Mouse (Mus musculus): Measurements from ENCODE around the gene Mybph. TPM values are rescaled to one million over a fixed set of nuclear protein-coding genes. Genes with fewer than 3 reads are reported as not detected.

Mybph gene
- polyA plus RNA-seq, 1 experiment from 2014 or later = 0.17 TPM

DNA sequence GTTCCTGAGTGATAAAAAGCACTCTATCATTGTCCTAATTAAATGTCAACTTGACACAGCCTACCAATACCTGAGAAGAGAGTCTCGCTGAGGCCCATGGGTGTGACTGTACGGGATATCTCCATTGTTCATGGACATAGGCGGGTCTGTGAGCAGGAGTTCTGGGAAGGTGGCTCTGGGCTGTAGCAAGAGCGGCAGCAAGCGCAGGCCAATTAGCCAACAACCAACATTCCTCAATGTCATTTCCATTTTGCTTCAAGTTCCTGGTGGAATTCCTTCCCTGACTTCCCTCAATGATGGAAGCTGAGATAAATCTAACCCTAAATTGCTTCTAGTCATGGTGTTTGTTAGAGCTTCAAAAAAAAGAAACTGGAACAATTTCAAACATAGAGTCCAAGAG, 15.3 kb upstream of the Mybph start:
- Histone ChIP-seq H3K4me2 (ENCODE audit: low read depth, low read length) (no peak overlapping the region), H3K9me3 (ENCODE audit: control insufficient read depth, low read length) (no peaks in the 10 kb centered on the region), H3K27me3 (replicated peaks; ENCODE audit: control insufficient read depth, insufficient read depth, low read length) (no peaks in the 10 kb centered on the region), H3K4me1 (ENCODE audit: control insufficient read depth, insufficient read depth, low read length) (no peaks in the 10 kb centered on the region), H3K4me3 (ENCODE audit: low read length) (no peak overlapping the region), H3K9ac (ENCODE audit: low read depth, low read length) (no peak overlapping the region), H3K36me3 (ENCODE audit: control insufficient read depth, insufficient read depth, low read length) (no peaks in the 10 kb centered on the region), H3K27ac (ENCODE audit: low read length) (no peak overlapping the region)
- ATAC-seq = no peak
- WGBS = 82% methylated on average over 5 of the region's 5 CpGs

DNA sequence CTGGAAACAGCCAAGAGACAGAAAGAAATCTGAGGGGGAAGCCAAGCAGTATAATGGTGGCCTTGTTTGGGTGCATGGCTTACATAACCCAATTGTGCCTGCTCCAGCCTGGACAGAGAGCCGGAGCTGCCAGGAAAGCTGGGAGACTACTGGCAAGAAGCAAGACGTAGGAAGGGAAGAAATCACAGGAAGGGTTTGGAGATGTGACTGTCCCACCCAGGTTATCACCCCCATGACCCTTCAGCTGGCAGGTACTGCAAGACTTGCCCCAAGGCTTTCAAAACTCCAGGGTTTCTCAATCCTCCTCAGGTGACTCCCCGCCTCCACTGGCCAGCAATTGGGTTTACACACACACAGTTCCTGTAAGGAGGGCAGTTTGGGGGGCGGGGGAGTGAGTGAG, 11.2 kb upstream of the Mybph start, which contains the start of gene Chil1:
TSS of gene Chil1 (plus strand) at position 152 of the 400 bp plus-strand sequence.
- 54% methylated on average over 4 of the region's 4 CpGs for WGBS
- H3K9ac ChIP-seq (ENCODE audit: low read depth, low read length) = no peak within 1 kb of the TSS

GRCm38 (mm10) chr1:134184089-134184488, 9.2 kb upstream of the Mybph start:
- H3K27ac ChIP-seq (ENCODE audit: low read length) = no peak overlapping the region
- no peaks in the 10 kb centered on the region for H3K36me3 ChIP-seq (ENCODE audit: control insufficient read depth, insufficient read depth, low read length)
- 86% methylated on average over 4 of the region's 4 CpGs for whole genome bisulfite sequencing
- no peaks in the 10 kb centered on the region for H3K4me1 ChIP-seq (ENCODE audit: control insufficient read depth, insufficient read depth, low read length)
- H3K9me3 ChIP-seq (ENCODE audit: control insufficient read depth, low read length) = no peaks in the 10 kb centered on the region
- ATAC-seq = no peak
- H3K4me3 ChIP-seq (ENCODE audit: low read length) = no peak overlapping the region
- H3K9ac ChIP-seq (ENCODE audit: low read depth, low read length) = no peak overlapping the region
- no peaks in the 10 kb centered on the region for H3K27me3 ChIP-seq (replicated peaks; ENCODE audit: control insufficient read depth, insufficient read depth, low read length)
- no peak overlapping the region for H3K4me2 ChIP-seq (ENCODE audit: low read depth, low read length)

More for the DNA sequence above, 11.2 kb upstream of the Mybph start, which contains the start of gene Chil1:
- ATAC-seq = no peak
- H3K27ac ChIP-seq (ENCODE audit: low read length) = no peak within 1 kb of the TSS
- H3K27me3 ChIP-seq (replicated peaks; ENCODE audit: control insufficient read depth, insufficient read depth, low read length) = no peaks in the 10 kb centered on the region
- no peak within 1 kb of the TSS for H3K4me2 ChIP-seq (ENCODE audit: low read depth, low read length)
- no peak within 1 kb of the TSS for H3K4me3 ChIP-seq (ENCODE audit: low read length)
- H3K36me3 ChIP-seq (ENCODE audit: control insufficient read depth, insufficient read depth, low read length) = no peaks in the 10 kb centered on the region
- H3K9me3 ChIP-seq (ENCODE audit: control insufficient read depth, low read length) = no peaks in the 10 kb centered on the region
- no peaks in the 10 kb centered on the region for H3K4me1 ChIP-seq (ENCODE audit: control insufficient read depth, insufficient read depth, low read length)

- H3K27me3 ChIP-seq (replicated peaks; ENCODE audit: control insufficient read depth, insufficient read depth, low read length) = no peaks in the 10 kb centered on the region
- WGBS = 80% methylated on average over 5 of the region's 5 CpGs
- no peak overlapping the region for H3K9ac ChIP-seq (ENCODE audit: low read depth, low read length)
- no peak overlapping the region for H3K27ac ChIP-seq (ENCODE audit: low read length)
- H3K4me2 ChIP-seq (ENCODE audit: low read depth, low read length) = no peak overlapping the region
- H3K9me3 ChIP-seq (ENCODE audit: control insufficient read depth, low read length) = no peaks in the 10 kb centered on the region
- no peak overlapping the region for H3K4me3 ChIP-seq (ENCODE audit: low read length)
- no peaks in the 10 kb centered on the region for H3K36me3 ChIP-seq (ENCODE audit: control insufficient read depth, insufficient read depth, low read length)
- ATAC-seq = no peak
- no peaks in the 10 kb centered on the region; the same call in 1 of the 2 replicates for H3K4me1 ChIP-seq (ENCODE audit: control insufficient read depth, insufficient read depth, low read length)
These were observed 5.0 kb upstream of the Mybph start for GRCm38 (mm10) chr1:134188217-134188616.

GRCm38 (mm10) chr1:134188989-134189729, 4.1 kb upstream of the Mybph start:
- no peak overlapping the region for H3K4me2 ChIP-seq (ENCODE audit: low read depth, low read length)

GRCm38 (mm10) chr1:134191192-134191591, 2.1 kb upstream of the Mybph start:
- Histone ChIP-seq H3K27ac (ENCODE audit: low read length) (no peak overlapping the region), H3K4me3 (ENCODE audit: low read length) (no peak overlapping the region), H3K9me3 (ENCODE audit: control insufficient read depth, low read length) (no peaks in the 10 kb centered on the region), H3K27me3 (replicated peaks; ENCODE audit: control insufficient read depth, insufficient read depth, low read length) (no peaks in the 10 kb centered on the region), H3K9ac (ENCODE audit: low read depth, low read length) (no peak overlapping the region), H3K4me2 (ENCODE audit: low read depth, low read length) (no peak overlapping the region), H3K4me1 (ENCODE audit: control insufficient read depth, insufficient read depth, low read length) (peaks cover 18% of the 10 kb centered on the region), H3K36me3 (ENCODE audit: control insufficient read depth, insufficient read depth, low read length) (no peaks in the 10 kb centered on the region)
- WGBS = 83% methylated on average over 5 of the region's 5 CpGs
- ATAC-seq = no peak

More at GRCm38 (mm10) chr1:134188989-134189729, 4.1 kb upstream of the Mybph start:
- no peak overlapping the region for H3K27ac ChIP-seq (ENCODE audit: low read length)
- H3K9ac ChIP-seq (ENCODE audit: low read depth, low read length) = no peak overlapping the region
- H3K4me1 ChIP-seq (ENCODE audit: control insufficient read depth, insufficient read depth, low read length) = peaks cover 3% of the 10 kb centered on the region
- H3K36me3 ChIP-seq (ENCODE audit: control insufficient read depth, insufficient read depth, low read length) = no peaks in the 10 kb centered on the region
- 26% methylated on average over 12 of the region's 12 CpGs for WGBS
- ATAC-seq = peak; percentile 58; the same call in 1 of the 2 replicates
- H3K9me3 ChIP-seq (ENCODE audit: control insufficient read depth, low read length) = no peaks in the 10 kb centered on the region
- no peaks in the 10 kb centered on the region for H3K27me3 ChIP-seq (replicated peaks; ENCODE audit: control insufficient read depth, insufficient read depth, low read length)
- no peak overlapping the region for H3K4me3 ChIP-seq (ENCODE audit: low read length)

DNA sequence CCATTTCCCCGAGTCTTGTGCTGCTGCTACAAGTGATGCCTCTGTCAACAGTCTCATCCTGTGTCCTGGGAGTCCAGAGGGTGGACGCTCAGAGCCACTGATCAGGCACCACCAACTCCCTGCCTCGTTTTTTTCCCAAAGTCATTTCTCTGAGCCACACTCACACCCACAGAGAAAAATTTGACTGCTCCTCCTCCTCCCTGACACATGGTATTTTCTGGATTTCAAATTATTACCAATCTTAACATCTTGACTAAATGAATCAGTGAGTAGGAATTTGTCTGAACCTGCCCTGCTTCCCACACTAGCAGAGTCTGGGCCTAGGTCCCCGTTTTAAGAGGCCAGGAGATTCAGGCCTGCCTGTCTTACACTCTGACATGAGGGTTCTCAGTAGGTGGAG, 1.2 kb upstream of the Mybph start:
- 44% methylated on average over 4 of the region's 4 CpGs for WGBS
- no peak overlapping the region for H3K9ac ChIP-seq (ENCODE audit: low read depth, low read length)
- H3K4me2 ChIP-seq (ENCODE audit: low read depth, low read length) = no peak overlapping the region
- no peaks in the 10 kb centered on the region for H3K36me3 ChIP-seq (ENCODE audit: control insufficient read depth, insufficient read depth, low read length)
- H3K4me1 ChIP-seq (ENCODE audit: control insufficient read depth, insufficient read depth, low read length) = peaks cover 20% of the 10 kb centered on the region
- H3K27me3 ChIP-seq (replicated peaks; ENCODE audit: control insufficient read depth, insufficient read depth, low read length) = no peaks in the 10 kb centered on the region
- H3K4me3 ChIP-seq (ENCODE audit: low read length) = no peak overlapping the region
- no peak for ATAC-seq
- H3K27ac ChIP-seq (ENCODE audit: low read length) = no peak overlapping the region
- H3K9me3 ChIP-seq (ENCODE audit: control insufficient read depth, low read length) = no peaks in the 10 kb centered on the region

DNA sequence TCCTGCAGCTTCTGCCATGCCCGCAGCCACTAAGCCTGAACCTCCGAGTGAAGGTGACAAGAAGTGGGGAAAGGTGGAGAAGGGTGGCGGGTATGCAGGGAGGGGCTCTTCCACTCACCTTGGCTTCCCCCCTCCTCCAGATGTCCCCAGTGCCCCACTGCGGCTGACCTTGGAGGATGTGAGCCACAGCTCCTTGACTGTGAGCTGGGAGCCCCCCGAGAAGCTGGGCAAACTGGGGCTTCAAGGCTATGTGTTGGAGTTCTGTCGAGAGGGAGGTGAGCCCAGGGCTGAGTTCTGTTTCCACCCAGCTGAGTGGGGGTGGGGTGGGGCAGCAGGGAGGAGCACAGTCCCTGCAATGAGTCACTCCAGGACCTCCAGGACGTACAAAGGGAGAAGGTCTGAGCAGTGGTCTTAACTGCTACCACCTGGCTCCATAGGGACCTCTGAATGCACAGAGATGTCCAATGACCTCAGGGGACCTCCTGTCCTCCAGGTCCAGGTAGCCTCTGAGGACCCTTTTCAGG, 488 bp downstream of the Mybph start:
- Histone ChIP-seq H3K9ac (ENCODE audit: low read depth, low read length) (no peak overlapping the region), H3K9me3 (ENCODE audit: control insufficient read depth, low read length) (no peaks in the 10 kb centered on the region), H3K27me3 (replicated peaks; ENCODE audit: control insufficient read depth, insufficient read depth, low read length) (no peaks in the 10 kb centered on the region), H3K4me1 (ENCODE audit: control insufficient read depth, insufficient read depth, low read length) (peaks cover 20% of the 10 kb centered on the region), H3K27ac (ENCODE audit: low read length) (no peak overlapping the region), H3K36me3 (ENCODE audit: control insufficient read depth, insufficient read depth, low read length) (no peaks in the 10 kb centered on the region), H3K4me2 (ENCODE audit: low read depth, low read length) (no peak overlapping the region), H3K4me3 (ENCODE audit: low read length) (no peak overlapping the region)
- ATAC-seq = no peak
- 61% methylated on average over 7 of the region's 7 CpGs for WGBS

GRCm38 (mm10) chr1:134194298-134195022, 1.2 kb downstream of the Mybph start:
- Histone ChIP-seq H3K9me3 (ENCODE audit: control insufficient read depth, low read length) (no peaks in the 10 kb centered on the region), H3K36me3 (ENCODE audit: control insufficient read depth, insufficient read depth, low read length) (no peaks in the 10 kb centered on the region), H3K4me2 (ENCODE audit: low read depth, low read length) (no peak overlapping the region), H3K27ac (ENCODE audit: low read length) (no peak overlapping the region), H3K4me3 (ENCODE audit: low read length) (no peak overlapping the region), H3K4me1 (ENCODE audit: control insufficient read depth, insufficient read depth, low read length) (peaks cover 20% of the 10 kb centered on the region), H3K9ac (ENCODE audit: low read depth, low read length) (no peak overlapping the region), H3K27me3 (replicated peaks; ENCODE audit: control insufficient read depth, insufficient read depth, low read length) (no peaks in the 10 kb centered on the region)
- WGBS = 81% methylated on average over 16 of the region's 16 CpGs
- no peak for ATAC-seq

Measured in intestine, embryonic 16.5 days (tissue).